Mouse (Mus musculus) layer of hippocampus, postnatal 10 days (tissue): ENCODE measurements at regions not wholly inside any gene's neighbourhood (a gene's known extent, or its start where the extent isn't known, plus 50 kb on each side); places are given as distances from the start of the nearest gene placed in this dataset.
A peak's percentile ranks its signal among the peaks of the same experiment; 100 is the strongest.

ENCODE experiments used
- DNase-seq, 2 experiments: peaks; one replicate each; pipeline ENCODE4 v3.0.0; 2021; ENCODE audit warnings: low spot score in 2 of 2

DNA sequence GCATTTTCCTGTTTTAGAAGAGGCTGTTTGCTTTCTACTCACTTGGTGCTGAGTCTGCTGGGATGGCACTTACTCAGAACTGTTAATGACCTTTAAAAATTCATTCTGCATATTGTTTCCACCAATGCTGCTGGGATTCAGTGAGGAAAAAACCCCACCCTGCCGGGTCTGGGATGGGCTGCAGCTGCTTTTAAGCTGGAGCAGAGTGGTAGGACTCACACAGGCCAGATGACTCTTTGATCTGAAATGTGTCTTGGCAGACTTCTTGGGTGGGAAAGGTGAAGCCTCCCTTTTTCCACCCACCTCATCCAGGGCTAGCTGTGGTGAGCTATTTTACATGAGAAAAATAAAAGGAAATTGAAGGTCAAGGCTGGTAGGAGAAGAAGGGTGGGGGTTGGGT lies 56.4 kb upstream of the Ddhd1 start:
- no peak for DNase-seq

- no peak for DNase-seq
Measured at GRCm38 (mm10) chr14:45714786-45715185, 56.8 kb upstream of the Ddhd1 start.

DNA sequence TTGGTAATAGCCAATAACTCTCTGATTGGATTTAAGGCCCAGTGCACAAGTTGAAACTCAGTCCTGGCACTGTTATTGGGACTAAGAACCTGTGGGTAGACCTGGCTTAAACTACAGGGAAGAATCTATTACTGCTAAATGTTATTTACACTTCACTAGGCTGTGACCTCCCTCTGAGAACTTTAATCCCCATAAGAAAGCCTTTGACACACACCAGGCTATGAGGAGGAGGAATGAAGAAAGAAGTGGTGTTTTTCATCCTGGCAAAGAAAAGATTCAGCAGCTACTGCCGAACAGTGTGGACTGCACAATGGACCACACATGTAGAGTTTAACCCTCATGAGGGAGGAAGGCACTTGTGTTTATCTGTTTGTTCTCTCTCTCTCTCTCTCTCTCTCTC lies 58.2 kb upstream of the Ddhd1 start:
- DNase-seq: no peak

GRCm38 (mm10) chr14:45722887-45723286 lies 64.9 kb upstream of the Ddhd1 start:
- no peak for DNase-seq

DNA sequence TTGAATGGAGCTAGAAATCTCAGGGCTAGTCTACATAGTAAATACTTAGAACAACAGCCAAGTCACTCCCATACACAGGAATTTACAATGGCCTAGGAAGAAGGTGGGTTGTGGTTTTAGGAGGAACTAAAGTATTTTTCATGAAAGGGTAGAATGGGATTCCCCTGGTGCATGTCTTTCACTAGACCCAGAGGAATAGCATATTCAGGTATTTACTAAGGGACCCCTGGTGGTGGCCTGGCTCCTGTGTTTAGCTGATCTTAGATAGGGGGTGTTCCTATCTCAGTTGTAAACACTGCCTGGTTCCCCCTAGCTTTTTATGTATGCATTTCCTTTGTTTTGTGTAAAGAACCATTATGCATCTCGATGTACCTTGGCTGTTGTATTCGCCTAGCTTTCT lies 66.4 kb upstream of the Ddhd1 start:
- DNase-seq: no peak

DNA sequence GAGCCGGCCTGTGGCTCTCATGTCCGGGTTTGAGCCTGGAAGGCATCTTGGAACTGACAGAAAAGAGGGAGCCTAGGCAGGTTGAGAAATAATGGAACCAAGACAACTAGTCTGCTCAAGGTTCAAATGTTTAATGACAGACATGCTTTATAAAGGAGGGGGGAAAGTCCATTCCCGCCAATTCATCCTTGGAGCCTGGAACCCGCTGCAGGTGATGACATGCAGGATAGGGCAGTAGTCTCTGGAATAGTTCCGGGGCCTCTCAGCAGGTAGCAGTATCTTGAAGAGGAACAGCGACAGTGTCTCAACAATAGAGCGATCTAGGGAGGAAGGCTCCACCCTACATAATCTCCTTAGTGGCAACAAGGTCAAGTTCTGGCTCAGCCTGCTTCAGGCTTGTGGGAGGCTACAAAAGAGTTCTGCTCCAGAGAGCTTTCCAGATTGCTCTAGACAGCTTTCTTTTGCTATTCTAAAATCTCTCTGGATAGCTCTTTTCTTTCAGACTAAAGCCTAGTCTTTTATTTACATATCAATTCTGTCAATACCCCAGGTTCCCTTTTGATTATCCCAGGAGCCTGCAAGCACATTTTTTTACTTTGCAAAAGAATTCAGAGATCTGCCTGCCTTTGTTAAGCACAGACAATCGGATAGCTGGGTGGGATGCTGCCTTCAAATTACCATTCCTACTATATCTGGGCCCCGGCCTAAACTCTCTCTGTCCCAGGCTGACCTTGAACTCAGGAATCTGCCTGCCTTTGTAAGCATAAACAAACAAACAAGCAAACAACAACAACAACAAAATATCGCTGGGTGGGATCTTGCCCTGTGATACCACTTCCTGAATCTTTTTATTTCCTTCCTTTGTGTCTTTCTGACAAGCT lies 76.8 kb upstream of the Ddhd1 start:
- DNase-seq: no peak

DNA sequence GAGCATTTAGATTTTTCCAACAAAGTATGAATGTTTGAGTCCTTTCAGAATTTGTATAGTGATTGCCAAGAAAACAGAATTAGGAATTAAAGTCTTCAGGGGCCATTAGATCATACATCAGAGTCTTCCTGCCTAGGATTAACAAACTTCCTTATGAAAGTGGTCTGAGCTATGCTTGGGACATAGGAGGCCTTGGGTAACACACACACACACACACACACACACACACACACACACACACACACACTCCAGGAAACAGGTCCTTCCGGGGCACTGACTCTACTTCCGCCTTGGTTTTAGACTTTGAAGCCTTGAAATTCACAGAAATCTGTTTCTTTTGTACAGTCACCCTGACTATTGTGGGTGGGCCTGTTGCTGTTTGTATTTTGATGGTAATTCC lies 80.0 kb upstream of the Ddhd1 start:
- no peak for DNase-seq

DNA sequence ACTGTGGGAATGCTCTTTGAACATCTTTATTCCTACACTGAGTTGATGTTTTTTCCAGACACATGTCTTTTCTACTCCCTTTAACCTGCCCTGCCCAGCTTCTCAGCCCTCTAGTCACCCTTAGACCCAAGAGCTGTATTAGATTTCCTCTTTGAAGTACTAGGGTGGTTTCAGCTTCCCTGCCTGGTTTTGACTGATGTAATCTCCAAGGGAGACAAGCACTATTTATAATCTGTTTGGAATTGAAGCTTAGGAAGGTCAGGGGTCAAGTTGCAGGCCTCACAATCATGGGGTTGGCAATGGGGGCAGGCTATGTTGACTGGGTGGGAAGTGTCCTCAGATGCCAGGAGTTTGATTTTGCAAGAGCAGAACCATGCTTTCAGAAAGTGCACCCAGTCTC lies 81.7 kb upstream of the Ddhd1 start:
- no peak for DNase-seq

DNA sequence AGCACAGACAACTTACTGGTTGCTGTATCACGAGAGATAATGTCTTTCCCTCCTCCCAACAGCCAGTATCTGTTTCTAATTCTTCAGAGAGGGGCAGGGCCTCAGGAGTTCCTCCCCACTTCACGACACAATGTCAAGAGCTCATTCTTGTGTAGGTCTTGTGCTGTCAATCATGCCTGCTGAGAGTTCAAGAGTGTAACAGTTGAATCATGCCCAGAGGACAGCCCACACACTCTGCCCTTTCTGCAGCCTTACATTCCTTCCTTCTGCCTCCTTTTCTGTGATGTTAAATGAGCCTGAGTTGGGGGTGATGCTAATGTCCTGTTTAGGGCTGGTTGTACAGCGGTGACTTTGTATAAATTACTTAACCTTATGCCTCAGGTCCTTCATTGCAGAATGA lies 82.7 kb upstream of the Ddhd1 start:
- DNase-seq: no peak

GRCm38 (mm10) chr14:45746176-45746575 lies 88.2 kb upstream of the Ddhd1 start:
- no peak for DNase-seq

DNA sequence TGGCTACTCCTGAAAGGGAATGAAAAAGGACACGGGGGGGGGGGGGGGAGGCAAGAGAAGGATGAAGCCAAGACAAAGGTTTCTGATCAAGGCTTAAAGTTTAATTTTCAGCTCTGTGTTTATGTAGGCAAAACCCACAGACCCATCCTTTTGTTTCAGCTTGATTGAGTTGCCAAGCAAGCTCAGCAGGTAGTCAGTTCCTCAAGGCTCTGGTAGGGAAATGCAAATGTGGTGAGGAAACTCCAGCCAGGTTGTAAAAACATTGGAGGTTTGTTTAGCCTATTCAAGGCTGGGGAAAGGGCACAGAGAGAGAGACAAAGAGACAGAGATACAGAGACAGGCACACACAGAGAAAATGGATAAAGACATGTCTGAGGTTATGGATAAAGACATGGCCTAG lies 99.4 kb upstream of the Ddhd1 start:
- DNase-seq: no peak

GRCm38 (mm10) chr14:45760890-45761680 lies 103.1 kb upstream of the Ddhd1 start:
- DNase-seq: no peak

- DNase-seq: no peak
Measured at GRCm38 (mm10) chr14:45764231-45764630, 106.3 kb upstream of the Ddhd1 start.

DNA sequence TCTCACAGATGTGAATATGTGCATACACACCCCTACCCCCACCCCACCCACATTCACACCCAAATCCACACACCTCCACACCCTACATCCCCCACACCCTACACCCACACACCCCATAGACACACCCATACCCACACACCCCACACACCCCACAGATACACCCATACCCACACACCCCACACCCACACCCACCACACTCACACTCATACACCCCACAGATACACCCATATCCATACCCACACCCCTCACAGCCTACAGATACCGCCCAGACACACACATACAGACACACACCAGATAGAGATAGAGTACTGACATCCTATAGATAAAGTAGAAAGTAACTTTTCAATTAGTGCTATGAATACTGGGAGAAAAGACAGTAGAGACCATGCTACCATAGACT lies 108.6 kb upstream of the Ddhd1 start:
- no peak for DNase-seq

GRCm38 (mm10) chr14:45772665-45773277 lies 114.8 kb upstream of the Ddhd1 start:
- peak; percentile 73 to 77 for DNase-seq

GRCm38 (mm10) chr14:45773326-45773725 lies 115.4 kb upstream of the Ddhd1 start:
- no peak for DNase-seq

- no peak for DNase-seq
Measured at GRCm38 (mm10) chr14:45781850-45782249, 123.9 kb upstream of the Ddhd1 start.

DNA sequence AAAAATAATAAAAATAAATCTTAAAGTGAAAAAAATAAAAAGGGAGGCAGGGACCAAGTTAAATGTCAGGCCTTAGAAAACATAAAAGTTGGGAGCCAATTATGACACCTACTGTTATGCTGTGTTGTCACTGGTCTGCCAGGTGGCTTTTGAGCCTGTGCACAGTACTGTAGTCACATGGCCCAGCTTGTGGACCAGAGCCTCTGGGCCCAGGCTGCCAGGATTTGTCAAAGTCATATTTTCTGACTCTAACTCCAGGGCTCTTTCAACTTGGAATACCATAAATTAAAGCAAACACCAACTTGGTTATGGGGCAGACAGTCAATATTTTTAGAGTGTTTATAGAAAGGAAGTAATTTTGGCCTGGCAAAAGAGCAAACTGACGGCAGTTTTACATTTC lies 137.0 kb upstream of the Ddhd1 start:
- DNase-seq: no peak

DNA sequence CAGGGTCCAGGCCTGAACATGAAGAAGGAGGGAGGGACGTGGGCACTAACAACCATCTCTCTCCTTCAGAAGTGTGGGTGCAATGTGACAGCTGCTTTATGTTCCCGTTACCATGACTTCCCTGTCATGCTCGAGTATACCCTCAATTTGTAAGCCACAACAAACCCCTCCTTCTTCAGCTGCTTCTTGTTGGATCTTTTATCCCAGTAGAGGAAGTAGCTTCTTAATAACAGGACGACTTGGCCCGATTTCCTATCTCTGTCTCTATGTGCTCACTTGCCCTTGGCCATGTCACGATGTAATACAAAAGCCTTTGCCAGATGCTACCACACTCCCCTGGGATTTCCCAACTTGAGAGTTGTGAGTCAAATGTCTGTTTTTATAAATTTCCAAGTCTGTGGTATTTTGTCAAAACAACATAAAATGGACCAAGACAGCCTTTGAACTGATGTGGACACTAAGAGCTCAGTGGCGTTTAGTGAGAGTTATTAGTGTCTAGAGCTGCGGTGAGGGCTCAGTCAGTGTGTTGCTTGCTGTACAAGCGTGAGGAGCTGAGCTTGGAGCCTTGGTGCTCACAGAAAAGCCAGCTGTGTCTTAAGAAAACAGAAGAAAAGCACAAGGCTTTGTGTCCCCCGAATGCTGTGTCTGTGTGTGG lies 138.8 kb upstream of the Ddhd1 start:
- DNase-seq: no peak

GRCm38 (mm10) chr14:45797320-45797696 lies 139.4 kb upstream of the Ddhd1 start:
- no peak for DNase-seq

DNA sequence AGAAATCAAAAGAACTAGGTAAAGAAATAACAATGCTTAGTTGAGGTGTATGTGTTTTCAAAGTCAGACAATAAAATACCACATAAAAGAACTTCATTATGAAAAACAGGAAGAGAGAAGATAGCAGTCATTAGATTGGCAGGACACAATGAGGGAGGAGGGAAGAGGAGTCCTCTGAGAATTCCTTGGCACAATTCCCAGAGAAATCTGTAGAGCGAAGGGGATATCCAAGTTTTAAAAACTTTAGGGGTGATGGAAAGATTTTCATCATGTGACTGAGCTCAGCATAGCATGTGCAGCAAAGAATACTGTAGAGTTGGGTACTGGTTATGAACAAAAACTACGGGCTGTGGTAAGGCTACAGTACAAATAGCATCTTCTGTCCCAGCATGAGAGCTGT lies 141.3 kb upstream of the Ddhd1 start:
- DNase-seq: no peak

GRCm38 (mm10) chr14:45805950-45806349 lies 148.0 kb upstream of the Ddhd1 start:
- no peak for DNase-seq
